Mouse (Mus musculus) mouse trophoblast stem cell (cell line): ENCODE measurements around the gene Acvr1.

Source experiments
- in situ Hi-C, 2 experiments: fragments of 300-500 bp; cut with MseI, MboI; formaldehyde crosslinking; loops; 2 replicates in 1 of 2; 3 replicates in 1 of 2; pipeline ENCODE4 v1.15.1; 2025

The Acvr1 gene

DNA sequence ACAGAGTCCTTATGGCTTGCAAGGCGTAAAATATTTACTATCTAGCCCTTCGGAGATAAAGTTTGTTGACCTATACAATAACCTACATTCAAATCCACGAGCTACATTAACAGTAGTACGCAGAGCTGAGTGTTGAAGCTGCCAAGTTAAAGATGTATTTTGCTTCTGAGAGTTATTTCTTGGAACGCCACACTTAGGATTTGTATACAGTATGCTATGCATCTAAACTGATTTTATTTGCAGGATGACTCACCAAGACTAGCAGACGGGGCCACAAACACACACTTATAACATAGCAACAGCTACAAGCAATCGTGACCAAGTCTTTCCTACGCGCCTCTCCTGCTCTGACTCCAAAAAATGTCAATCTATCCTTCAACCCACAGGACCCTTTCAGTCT, 46.2 kb downstream of the Acvr1 start:
- in situ Hi-C loops = no loop called here

DNA sequence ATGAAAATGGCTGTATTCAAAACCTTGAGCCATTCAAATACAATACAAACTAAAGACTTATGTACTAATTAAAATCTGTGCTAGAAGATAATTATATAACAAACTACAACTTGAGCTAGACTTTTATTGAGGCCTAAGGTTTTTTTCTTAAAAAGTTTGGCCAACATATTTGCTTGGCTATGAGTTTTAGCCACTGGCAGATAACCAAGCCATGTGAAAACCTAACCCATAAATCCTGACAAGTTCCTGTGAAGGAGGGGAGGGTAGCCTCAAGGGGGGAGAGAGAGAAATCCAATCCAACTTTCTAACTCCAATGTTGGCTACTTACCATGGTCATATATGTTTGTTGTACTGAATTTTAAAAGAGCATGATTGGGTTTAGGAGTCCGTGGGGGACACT, 48.4 kb downstream of the Acvr1 start:
- in situ Hi-C loops = no loop called here

DNA sequence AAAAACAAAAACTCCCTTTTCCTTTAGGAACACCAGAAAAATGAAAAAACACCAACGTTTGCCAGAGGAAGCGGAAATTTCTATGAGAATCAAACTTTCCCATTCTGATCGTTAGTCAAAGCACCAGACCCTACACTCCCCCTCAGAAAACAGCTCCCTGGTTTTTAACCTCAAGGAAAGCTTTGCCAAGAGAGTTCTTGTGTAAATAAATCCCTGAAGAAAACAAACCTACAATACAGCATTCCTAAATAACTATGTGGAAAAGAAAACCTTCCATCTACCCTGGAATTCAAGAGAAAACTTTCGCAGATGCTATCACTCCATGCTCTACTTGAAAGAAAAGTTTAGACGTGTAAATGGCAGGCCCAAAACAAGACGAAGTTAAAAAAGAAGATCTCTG, 50.0 kb downstream of the Acvr1 start:
- in situ Hi-C loops = no loop called here

DNA sequence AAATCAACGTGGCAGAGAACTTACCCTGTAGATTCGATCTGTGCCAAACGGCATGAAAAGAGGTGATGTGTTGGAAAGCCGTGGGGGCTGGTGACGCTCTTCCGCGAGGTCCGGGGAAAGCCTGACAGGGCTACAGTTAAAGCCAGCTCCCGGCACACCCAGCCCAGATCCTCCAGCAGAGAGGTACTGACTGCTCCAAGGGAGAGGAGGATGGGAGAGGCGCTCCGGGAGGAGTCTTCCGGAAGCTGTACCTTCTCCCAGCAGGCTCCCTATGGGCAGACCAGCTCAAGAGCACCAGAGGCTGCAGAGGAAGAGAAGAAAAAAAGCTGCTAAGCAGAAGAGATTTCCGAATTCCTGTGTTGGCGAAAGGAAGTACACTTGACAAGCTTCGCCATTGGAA, 51.0 kb downstream of the Acvr1 start:
- in situ Hi-C loops = no loop called here

DNA sequence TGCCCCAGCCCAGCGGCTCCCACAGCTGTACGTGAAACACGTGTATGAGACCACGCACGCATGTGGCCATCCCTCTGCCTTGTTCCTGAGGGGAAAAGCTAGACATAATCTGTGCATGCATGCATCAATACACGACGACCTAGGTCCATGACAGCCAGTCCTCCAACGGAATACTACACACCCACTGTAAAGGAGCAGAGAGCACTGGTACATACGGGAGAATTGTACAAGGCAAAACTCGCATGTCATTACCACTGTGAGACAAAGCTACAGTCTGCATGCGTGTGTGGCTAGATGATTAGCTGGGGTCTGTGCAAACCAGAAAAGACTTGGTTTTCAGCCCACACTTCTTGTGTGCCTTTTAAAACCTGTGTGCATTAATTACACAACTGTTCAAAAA, 52.5 kb downstream of the Acvr1 start:
- in situ Hi-C loops = no loop called here

DNA sequence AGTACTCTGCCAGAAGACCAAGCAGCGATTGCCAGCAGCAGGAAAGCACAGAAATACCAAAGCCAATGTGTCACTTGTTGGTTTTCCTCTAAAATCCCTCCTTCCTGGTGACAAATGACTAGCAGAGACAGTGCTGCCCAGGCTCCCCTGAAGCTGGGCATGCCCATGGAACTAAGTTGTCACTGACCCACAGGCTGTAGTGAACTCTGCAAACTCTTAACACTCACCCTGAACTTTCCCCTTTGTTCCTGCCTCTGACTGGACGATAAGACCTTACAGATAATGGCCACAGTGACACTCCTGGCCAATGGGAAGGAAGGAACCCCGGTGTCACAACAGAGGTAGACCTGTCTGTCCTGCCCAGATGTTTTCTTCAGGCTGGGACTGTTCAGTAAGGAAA, 53.7 kb downstream of the Acvr1 start:
- in situ Hi-C loops = no loop called here

DNA sequence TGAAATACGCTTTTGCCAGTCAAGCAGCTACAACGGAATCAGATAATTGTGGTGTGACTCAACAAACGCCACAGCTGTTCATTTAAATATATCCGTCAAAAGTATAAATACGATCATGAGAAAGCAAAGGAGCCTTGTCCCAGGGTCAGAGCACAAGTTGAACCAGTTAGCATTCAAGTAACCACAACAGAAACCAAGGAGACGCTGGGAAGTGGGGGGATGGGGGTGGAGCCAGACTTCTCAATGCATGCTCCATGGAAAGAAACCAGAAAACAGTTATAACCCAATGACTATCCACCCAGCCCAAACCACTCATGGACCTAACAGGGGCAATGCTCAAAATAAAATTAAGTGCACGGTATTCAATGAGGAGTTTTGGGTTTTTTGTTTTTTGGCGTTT, 56.8 kb downstream of the Acvr1 start:
- in situ Hi-C loops = no loop called here

DNA sequence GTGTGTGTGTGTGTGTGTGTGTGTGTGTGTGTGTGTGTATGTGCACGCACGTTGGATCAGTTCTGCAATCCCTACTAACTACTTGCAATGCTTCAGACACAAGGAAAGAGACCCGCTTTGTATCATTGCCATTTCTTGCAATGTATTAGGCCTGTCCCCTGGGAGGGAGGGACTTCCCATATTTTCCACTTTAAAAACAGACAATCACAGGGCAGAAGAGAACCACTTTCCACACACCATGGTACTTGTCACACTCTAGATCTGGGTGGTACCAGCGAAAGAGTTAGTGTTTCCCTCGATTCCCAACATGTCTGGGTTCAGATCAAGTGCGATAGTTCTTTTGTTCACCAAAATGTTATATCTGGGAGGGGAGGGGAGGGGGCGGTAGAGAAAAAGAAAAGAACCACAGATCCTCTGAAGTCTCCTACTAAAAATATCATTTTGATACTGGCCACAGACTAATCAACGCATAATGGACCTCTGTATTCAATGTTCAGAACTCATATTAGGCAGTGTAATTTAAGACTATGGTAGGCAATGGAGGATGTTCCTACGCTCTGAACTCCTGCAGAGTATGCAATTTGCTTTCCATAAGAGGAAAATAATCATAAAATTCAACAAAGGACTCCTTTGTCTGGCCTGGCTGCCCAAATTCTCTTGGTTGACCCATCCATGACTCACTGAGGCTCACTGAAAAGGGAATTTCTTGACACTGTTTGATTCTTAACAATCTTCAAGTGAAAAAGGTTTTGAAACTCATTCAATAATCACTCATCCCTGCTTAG, 61.5 kb downstream of the Acvr1 start:
- in situ Hi-C loops = no loop called here

DNA sequence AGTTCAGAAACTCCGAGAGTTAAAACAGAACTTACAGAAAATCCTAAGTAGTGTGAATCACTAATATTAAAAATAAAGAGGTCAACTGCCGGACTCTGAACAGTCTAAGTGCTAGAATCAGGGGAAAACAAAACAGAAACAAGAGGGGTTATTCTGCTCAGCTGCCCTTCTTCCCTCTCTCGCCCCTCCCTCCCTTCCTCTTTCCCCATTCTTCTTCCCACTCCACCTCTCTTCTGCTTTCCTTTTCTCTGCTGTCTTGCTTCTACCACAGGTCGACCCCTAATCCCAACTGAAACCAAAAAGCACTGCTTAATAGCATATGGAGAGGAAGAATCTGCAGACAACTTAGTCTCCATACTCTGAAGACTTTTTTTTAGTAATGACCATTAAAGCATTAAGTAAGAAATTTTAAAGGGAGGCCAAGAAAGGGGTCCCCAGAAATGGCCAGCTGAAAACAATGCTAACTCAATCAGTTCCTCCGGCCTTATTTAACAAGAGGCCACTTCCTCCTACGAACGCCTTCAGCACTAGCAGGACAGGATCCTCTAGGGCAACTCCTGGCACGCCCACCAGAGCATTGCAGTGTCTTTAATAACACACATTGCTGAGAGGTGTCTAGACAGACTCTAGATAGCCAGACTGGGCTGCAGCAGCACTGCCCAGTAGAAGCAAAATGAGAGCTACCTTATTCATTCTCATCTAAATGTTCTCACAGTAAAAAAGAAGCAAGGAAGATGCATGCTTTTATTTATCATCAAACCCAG, 70.1 kb downstream of the Acvr1 start:
- in situ Hi-C loops = no loop called here

DNA sequence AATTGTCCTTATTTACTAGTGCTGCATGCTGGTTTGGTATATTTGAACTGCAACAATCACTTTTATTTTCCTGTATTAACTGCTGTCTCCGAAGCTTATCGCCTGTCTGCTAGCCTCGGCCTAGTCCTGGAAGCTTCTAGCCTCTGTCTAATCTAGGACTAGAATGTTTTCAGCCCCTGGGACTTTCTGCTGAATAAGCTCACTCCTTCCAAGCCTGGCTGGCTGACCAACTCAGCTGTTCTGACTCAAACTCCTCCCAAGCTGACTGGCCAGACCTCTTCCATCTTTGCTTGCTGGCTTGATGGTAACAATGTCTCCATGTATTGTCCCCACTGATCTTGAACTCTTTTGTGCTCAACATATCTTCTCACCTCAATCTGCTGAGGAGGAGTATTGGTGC, 71.7 kb downstream of the Acvr1 start:
- in situ Hi-C loops = no loop called here

DNA sequence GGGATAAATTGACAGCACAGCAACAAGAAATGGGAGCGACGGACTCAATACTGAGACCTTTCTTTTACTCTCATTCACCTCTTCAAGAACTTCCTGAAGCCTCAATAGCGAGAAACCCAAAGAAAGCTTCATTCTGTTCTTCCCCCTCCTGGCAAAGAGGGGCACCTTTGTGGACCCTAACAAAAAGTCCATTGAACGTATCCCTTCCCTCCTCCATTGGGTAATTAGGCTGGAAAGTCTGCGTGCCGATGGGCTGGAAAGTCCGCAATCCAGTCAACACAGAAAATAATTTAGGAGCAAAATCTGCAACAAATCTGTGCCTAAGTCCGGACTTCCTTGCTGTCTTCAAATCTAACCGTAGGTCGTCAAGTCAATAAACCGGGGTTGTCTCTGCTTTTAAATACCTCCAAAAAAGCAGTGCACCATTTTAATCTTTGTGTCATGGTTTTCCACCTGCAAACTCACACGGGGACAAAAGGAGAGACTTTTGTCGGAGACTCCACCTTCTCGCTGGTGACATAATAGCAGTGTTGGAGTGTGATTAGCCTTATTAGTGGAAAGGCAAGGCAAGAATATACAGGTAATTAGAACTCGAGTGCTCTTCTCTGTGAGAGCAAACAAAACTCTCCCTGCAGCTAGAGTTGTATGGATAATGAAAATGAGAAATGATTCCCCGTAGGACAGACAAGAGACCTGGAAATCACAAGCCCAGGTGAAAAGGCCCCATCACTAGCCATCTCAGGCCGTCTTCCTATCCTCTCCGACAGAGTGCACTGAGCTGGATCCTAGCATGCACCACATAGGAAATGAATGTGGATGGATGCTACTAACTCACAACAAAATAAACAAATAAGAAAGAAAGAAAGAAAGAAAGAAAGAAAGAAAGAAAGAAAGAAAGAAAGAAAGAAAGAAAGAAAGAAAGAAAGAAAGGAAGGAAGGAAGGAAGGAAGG, 73.0 kb downstream of the Acvr1 start:
- in situ Hi-C loops = no loop called here

DNA sequence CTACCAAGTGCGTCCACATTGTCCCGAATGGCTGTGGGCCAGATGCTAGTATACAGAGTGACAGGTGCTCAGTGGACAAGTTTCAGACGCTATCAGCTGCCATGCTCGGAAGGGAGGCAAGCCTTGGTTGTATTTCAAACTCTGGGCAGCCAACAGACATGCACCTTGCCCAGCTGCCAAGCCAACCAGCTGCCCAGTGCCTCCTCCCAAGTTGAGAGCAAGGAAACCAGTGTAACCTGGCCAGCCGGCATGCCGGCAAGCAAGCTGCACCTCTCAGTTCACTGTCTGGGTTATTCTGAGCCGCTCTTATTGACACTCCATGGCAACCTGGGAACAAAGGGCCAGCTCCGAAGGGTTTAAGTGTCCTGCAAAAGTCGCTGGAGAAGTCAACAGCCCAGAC, 77.7 kb downstream of the Acvr1 start:
- in situ Hi-C loops = no loop called here

DNA sequence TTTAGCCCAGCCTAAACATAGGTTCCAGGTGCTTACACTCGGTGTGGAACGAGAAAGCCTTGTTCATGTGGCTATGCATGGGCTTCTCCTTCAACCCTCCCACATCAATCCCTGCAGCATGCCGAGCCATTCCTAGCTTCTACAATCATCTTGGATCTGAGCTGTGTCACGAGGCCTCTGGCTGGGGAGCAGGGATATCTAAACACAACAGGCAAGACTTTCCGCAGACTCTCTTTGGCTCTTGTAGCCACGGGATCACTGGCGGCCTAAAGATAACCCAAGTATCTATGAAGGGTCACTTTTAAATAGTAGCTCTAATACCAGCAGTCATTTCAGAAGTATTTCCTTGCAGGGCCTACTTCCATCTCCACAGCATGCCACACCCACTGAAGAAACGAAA, 78.6 kb downstream of the Acvr1 start:
- in situ Hi-C loops = no loop called here

DNA sequence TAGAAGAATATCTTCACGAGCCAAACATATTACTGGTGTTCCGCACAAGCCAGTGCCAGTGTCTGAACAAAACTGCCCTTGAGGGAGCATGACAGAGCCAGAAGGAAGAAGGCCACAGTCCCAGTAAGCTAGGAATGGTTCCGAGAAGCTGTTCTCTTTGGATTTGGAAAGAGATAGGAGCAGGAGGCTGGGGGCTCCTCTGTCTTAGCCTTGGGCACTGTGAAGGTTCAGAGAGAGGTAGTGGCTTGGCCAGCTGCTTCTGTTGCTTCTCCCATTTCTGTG, 79.7 kb downstream of the Acvr1 start:
- in situ Hi-C loops = no loop called here

DNA sequence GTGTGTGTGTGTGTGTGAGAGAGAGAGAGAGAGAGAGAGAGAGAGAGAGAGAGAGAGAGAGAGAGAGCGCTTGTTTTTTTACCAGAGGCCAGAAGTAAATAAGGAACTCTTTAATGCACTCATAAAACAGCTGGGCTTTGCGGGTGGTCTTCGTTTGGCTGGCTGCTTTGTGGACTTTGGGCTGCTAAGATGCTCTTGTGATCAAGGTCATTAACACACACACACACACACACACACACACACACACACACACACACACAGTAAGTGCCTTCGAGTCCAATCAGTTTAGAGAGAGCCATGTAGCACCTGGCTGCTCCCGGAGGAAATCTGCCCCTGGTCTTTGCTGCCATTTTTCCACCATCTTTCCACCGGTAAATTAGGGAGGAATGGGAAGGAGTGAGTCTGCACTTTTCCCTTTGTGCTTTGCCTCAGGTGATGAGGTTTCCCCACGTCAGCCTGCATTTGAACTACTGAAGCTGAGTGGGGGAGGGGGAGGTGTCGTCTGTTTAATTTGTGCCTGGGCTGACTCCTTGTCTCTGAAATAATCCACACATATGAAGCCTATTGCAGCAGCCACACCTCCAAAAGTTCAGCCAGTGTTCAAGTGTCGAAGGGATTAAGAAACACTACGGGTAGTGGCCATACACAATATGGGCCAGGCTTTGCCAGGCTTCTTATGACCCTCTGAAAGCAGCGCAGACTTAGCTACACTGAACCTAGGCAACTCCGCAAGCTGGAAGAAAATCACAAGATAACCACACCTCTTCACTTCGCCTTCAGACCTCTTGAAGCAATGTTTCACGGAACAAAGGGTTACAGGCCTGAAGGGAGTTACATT, 80.3 kb downstream of the Acvr1 start:
- in situ Hi-C loops = no loop called here

DNA sequence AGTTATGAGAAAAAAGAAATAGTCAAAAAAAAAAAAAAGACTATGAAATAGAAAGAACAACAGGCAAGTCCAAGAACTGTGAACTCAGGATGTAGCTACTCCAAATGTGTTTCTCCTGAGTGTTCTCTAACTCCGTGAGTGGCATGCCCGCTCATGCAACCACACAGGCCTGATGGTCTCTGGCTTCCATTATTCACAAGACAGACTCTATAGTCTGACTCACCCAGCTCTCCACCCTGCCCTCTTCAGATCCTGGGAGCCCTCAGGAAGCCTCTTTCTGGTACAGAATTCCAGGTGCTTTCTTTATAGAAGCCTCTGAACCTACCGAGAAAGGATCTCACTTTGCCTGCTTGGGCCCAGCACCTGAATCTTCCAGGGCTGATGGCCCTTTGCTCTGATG, 81.3 kb downstream of the Acvr1 start:
- in situ Hi-C loops = no loop called here

DNA sequence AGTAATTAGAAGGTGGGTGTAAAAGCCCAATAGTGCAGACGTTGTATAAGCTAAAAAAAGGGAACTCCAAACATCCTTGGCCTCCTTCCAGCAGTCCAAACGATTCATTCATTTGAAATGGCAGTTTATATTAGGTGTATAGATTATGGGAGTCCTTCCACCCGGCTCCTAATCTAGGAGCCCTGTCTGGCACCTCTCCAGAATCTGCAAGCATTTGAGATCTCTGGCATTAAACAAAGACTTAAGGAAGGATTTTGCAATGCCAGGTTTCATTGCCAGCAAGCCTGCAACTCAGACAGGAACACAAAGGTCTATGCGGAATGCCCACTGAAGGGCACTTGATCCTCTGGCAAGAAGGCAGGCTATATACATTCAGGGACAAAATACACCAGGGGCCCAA, 81.8 kb downstream of the Acvr1 start:
- in situ Hi-C loops = no loop called here

DNA sequence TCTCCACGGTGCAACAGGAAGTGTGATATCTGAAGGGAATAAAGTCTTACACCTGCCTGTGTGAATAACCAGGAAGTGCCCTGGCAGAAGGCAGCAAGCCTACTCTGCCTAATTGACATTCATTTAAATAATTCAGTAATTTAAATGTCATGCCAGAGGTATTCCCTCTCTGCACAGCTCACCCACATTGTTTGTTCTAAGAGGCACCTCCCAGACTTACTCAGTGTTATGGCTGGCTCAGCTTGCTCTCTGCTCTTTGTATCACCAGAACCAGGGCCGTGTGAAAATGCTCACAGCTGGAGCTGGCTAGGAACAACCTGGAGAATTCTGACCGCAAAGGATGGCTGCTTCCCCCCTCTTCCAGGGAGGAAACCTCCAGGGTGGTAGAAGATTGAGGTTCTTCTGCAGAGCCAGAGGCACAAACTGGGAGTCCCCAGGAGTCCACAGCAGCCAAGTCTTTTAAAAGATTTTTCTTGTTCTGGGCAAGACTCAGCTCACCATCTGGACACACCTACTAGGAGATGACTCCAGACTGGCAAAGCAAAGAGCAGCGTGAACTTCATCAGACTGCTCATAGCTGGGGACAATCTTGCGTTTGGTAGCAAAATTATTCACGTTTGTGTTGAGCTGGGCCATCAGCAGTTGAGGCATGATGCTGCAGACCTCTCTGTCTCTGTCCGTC, 82.5 kb downstream of the Acvr1 start:
- in situ Hi-C loops = no loop called here

DNA sequence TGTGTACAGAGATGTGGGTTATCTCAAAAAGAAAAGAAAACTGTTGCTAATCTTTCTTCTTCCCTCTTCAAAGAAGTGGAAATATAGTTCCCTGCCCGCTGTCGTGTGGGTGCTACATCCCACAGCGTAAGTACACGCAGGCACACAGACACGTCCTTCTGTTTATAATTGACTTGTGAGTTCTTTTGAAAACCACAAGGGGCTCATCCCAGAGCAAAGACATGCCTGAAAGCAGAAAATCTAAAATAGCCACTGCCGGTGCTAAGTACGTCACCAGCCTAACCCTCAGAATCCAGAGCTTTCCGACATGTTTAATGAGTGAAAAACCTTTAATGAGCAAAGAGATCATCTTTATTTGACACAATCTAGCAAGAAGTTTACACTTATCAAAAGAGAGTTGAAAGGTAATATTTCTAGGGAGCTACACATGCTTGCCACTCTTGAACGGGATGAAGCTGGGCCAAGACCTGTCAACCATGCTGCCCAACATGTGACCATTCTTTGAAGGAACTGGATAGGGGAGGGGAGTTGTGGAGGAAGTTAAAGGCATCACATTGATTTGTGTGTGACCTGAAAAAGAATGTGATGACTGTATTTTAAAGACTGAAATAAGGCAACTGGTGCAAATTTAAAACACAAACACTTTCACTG, 85.4 kb downstream of the Acvr1 start:
- in situ Hi-C loops = no loop called here

DNA sequence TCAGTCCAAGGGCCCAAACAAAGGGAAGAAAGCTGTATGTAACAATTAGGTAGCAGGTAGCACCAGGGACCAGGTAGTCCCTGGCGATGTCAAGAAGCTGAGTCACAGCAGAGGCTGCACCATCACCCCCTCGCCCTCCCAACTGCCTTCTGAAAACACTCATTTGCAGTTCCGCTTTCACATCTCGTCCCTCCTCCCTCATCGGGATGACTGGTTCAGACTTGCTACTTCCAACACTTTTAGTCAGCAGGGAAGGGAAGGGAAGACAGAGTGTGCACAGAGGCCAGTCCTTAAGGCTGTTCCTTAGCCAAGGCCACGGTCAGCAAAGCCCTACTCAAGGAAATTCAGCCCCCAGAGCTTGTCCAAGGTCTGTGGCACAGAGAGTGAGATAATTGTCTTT, 86.2 kb downstream of the Acvr1 start:
- in situ Hi-C loops = no loop called here
